Mouse (Mus musculus): ENCODE measurements around the gene Vps51. TPM values are rescaled to one million over a fixed set of nuclear protein-coding genes. Genes with fewer than 3 reads are reported as not detected.
A peak's percentile ranks its signal among the peaks of the same experiment; 100 is the strongest.

Vps51 gene
- polyA plus RNA-seq, 1 experiment from 2014 or later: 94.0 TPM

GRCm38 (mm10) chr19:6018142-6019089 is 58.6 kb downstream of the Vps51 start:
- Histone ChIP-seq H3K9me3 (no peaks in the 10 kb centered on the region), H3K27me3 (peaks cover 17% of the 10 kb centered on the region; the same call in 1 of the 2 replicates), H3K27ac (replicated peaks) (no peak overlapping the region), H3K4me1 (replicated peaks) (peaks cover 20% of the 10 kb centered on the region), H3K4me3 (no peak overlapping the region), H3K9ac (no peak overlapping the region), H3K36me3 (no peaks in the 10 kb centered on the region), H3K4me2 (no peak overlapping the region)
- ATAC-seq (ENCODE audit: low FRiP score, low read depth): no peak
- 33% methylated on average over 15 of the region's 15 CpGs for WGBS

Small RNA genes within 50 kb of the gene (microRNA-seq; reads per million reads assigned to microRNA genes)
- 3.1 reads per million, percentile 13 among the genes with 10 or more reads in this experiment for gene Mir6988

Other genes starting within 250 kb of the Vps51 start
- gene Frmd8, start 202.0 kb downstream of the Vps51 start, polyA plus RNA-seq (2015; fragmentation: Nextera tagmentation; extraction: Ambion mirVana): 17.6 and 18.0 TPM in 2 replicates
- gene Slc25a45, start 199.4 kb downstream of the Vps51 start, polyA plus RNA-seq (2015; fragmentation: Nextera tagmentation; extraction: Ambion mirVana): 2.6 TPM in 2 replicates
- gene Tigd3, start 183.1 kb downstream of the Vps51 start, polyA plus RNA-seq (2015; fragmentation: Nextera tagmentation; extraction: Ambion mirVana): 10.7 and 11.7 TPM in 2 replicates
- gene Dpf2, start 164.2 kb downstream of the Vps51 start, polyA plus RNA-seq (2015; fragmentation: Nextera tagmentation; extraction: Ambion mirVana): 111 and 113 TPM in 2 replicates
- gene Cdc42ep2, start 152.4 kb downstream of the Vps51 start, polyA plus RNA-seq (2015; fragmentation: Nextera tagmentation; extraction: Ambion mirVana): 19.0 and 20.3 TPM in 2 replicates
- gene Pola2, start 113.0 kb downstream of the Vps51 start, polyA plus RNA-seq (2015; fragmentation: Nextera tagmentation; extraction: Ambion mirVana): 26.7 and 28.1 TPM in 2 replicates
- gene Slc22a20, start 91.1 kb downstream of the Vps51 start, polyA plus RNA-seq (2015; fragmentation: Nextera tagmentation; extraction: Ambion mirVana): not detected in 2 replicates
- 4.8 and 5.8 TPM in 2 replicates for gene Capn1, start 61.3 kb downstream of the Vps51 start, polyA plus RNA-seq (2015; fragmentation: Nextera tagmentation; extraction: Ambion mirVana)
- 32.9 and 39.8 TPM in 2 replicates for gene Syvn1, start 30.7 kb downstream of the Vps51 start, polyA plus RNA-seq (2015; fragmentation: Nextera tagmentation; extraction: Ambion mirVana)
- gene Mrpl49, start 19.4 kb downstream of the Vps51 start, polyA plus RNA-seq (2015; fragmentation: Nextera tagmentation; extraction: Ambion mirVana): 62.3 and 64.4 TPM in 2 replicates
- 503 and 507 TPM in 2 replicates for gene Fau, start 19.4 kb downstream of the Vps51 start, polyA plus RNA-seq (2015; fragmentation: Nextera tagmentation; extraction: Ambion mirVana)
- 33.0 and 34.8 TPM in 2 replicates for gene Znhit2, start 16.0 kb downstream of the Vps51 start, polyA plus RNA-seq (2015; fragmentation: Nextera tagmentation; extraction: Ambion mirVana)
- gene Tm7sf2, start 8.9 kb downstream of the Vps51 start, polyA plus RNA-seq (2015; fragmentation: Nextera tagmentation; extraction: Ambion mirVana): 58.6 and 60.1 TPM in 2 replicates
- not detected in 2 replicates for gene Tmem262, start 2.8 kb upstream of the Vps51 start, polyA plus RNA-seq (2015; fragmentation: Nextera tagmentation; extraction: Ambion mirVana)
- 1.3 and 1.4 TPM in 2 replicates for gene Gm28374, start 5.0 kb upstream of the Vps51 start, polyA plus RNA-seq (2015; fragmentation: Nextera tagmentation; extraction: Ambion mirVana)
- 79.3 and 82.0 TPM in 2 replicates for gene Zfpl1, start 7.7 kb upstream of the Vps51 start, polyA plus RNA-seq (2015; fragmentation: Nextera tagmentation; extraction: Ambion mirVana)
- 8.4 and 9.6 TPM in 2 replicates for gene Cdca5, start 7.8 kb upstream of the Vps51 start, polyA plus RNA-seq (2015; fragmentation: Nextera tagmentation; extraction: Ambion mirVana)
- not detected in 2 replicates for gene AC131692.1, start 17.2 kb upstream of the Vps51 start, polyA plus RNA-seq (2015; fragmentation: Nextera tagmentation; extraction: Ambion mirVana)
- gene Naaladl1, start 28.6 kb upstream of the Vps51 start, polyA plus RNA-seq (2015; fragmentation: Nextera tagmentation; extraction: Ambion mirVana): 0.54 and 0.60 TPM in 2 replicates
- gene Sac3d1, start 41.4 kb upstream of the Vps51 start, polyA plus RNA-seq (2015; fragmentation: Nextera tagmentation; extraction: Ambion mirVana): 50.2 and 57.5 TPM in 2 replicates
- 61.7 and 65.4 TPM in 2 replicates for gene Snx15, start 51.1 kb upstream of the Vps51 start, polyA plus RNA-seq (2015; fragmentation: Nextera tagmentation; extraction: Ambion mirVana)
- not detected in 2 replicates for gene Batf2, start 63.8 kb upstream of the Vps51 start, polyA plus RNA-seq (2015; fragmentation: Nextera tagmentation; extraction: Ambion mirVana)
- gene Arl2, start 64.3 kb upstream of the Vps51 start, polyA plus RNA-seq (2015; fragmentation: Nextera tagmentation; extraction: Ambion mirVana): 141 and 147 TPM in 2 replicates
- not detected in 2 replicates for gene Majin, start 107.2 kb upstream of the Vps51 start, polyA plus RNA-seq (2015; fragmentation: Nextera tagmentation; extraction: Ambion mirVana)
- 0.56 TPM in 1 of 2 replicates, not detected in the other for gene Gpha2, start 149.1 kb upstream of the Vps51 start, polyA plus RNA-seq (2015; fragmentation: Nextera tagmentation; extraction: Ambion mirVana)
- gene Ppp2r5b, start 158.6 kb upstream of the Vps51 start, polyA plus RNA-seq (2015; fragmentation: Nextera tagmentation; extraction: Ambion mirVana): 134 and 162 TPM in 2 replicates
- 13.3 and 16.1 TPM in 2 replicates for gene Atg2a, start 164.4 kb upstream of the Vps51 start, polyA plus RNA-seq (2015; fragmentation: Nextera tagmentation; extraction: Ambion mirVana)
- gene Ehd1, start 199.5 kb upstream of the Vps51 start, polyA plus RNA-seq (2015; fragmentation: Nextera tagmentation; extraction: Ambion mirVana): 92.5 and 103 TPM in 2 replicates
- gene Cdc42bpg, start 229.2 kb upstream of the Vps51 start, polyA plus RNA-seq (2015; fragmentation: Nextera tagmentation; extraction: Ambion mirVana): 0.36 and 0.38 TPM in 2 replicates